Mouse (Mus musculus) olfactory bulb, adult 2 months (tissue): ENCODE results near the gene Ttll8.

Source experiments
- CTCF ChIP-seq: fragments of 200-500 bp; IDR thresholded peaks from 2 replicates; pipeline ENCODE4 v1.5.1; 2012; ENCODE audit warnings: low read depth, mild to moderate bottlenecking, low read length, moderate library complexity; ENCODE audit not compliant: insufficient read depth
- POLR2A ChIP-seq: fragments of 200-500 bp; IDR thresholded peaks from 2 replicates; pipeline ENCODE4 v1.6.1; 2012; ENCODE audit warnings: mild to moderate bottlenecking, low read depth, low read length, moderate library complexity; ENCODE audit not compliant: insufficient read depth

DNA sequence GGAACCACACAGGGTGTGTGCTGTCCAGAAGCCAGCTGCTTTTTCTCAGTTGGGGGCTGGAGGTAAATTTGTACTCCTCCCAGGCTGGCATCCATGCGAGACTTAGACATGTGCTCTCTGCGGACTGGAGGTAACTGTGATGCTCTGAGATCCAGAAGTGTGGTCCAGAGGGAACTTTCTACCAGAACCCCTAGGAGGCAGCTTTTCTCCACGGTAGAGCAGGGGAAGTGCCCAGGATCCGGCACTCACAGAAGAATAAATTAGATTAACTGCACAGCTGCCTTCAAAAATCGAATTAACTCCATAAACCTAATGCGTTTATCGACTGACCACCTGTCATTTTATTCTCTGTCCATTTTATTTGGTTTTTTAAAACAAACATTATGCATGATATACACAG, 20.1 kb downstream of the Ttll8 start:
- TF ChIP-seq CTCF (no peak), POLR2A (no peak)
